Mouse (Mus musculus): ENCODE measurements around the gene Gpatch4.

Gene Gpatch4

GRCm38 (mm10) chr3:88042661-88043421 is at the start of gene Gpatch4:
TSS of gene Gpatch4 (plus strand) at chr3:88043108.
- peak; percentile 72 for DNase-seq (ENCODE audit: low spot score)

- DNase-seq (ENCODE audit: low spot score): peak; percentile 53
Measured at GRCm38 (mm10) chr3:87993436-87993835, 49.5 kb upstream of the Gpatch4 start.

DNA sequence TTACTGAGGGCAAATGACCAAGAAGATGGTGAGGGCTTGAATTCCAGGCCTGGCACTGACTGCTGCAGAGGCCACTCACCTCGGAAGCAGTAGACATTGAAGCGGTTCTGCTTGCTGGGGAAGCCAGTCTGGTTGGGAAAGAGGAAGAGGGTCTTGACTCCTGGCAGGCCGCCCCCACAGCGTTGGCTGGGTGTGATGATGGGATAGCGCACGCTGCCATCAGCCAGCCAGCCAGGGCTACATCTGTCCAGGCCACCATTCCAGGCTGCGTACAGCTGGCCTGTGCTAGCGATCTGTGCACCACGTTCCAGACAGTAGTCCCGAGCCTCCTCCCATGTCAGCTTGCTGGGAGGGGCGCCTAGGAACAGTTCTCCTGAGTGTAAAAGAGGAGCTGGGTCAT is 47.6 kb upstream of the Gpatch4 start:
- no peak for DNase-seq (ENCODE audit: low spot score)

GRCm38 (mm10) chr3:87996401-87996800 is 46.5 kb upstream of the Gpatch4 start:
- no peak for DNase-seq (ENCODE audit: low spot score)

GRCm38 (mm10) chr3:87996971-87997614 is 45.8 kb upstream of the Gpatch4 start:
- DNase-seq (ENCODE audit: low spot score): peak; percentile 57

DNA sequence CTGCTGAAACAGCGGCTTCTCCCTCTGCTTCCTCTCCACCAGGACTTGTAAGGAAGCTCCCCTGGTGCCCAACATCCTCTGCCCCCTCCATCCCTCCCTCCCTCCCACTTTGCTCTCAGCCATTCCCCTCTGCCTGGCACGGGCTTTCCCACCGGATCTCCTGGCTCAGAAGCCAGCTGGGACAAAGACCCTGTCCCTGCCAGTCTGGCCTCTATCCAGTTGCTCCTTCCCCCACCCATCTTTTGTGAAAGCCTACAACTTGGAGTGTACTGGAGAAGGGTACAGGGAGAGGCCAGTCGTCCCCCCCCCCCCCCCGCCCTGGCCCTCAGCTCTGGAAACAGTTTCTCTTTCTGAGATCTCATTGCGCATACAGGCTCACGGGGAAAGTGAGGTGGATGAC is 44.2 kb upstream of the Gpatch4 start:
- DNase-seq (ENCODE audit: low spot score): no peak

- no peak for DNase-seq (ENCODE audit: low spot score)
Measured at GRCm38 (mm10) chr3:87999243-87999895, 43.5 kb upstream of the Gpatch4 start.

DNA sequence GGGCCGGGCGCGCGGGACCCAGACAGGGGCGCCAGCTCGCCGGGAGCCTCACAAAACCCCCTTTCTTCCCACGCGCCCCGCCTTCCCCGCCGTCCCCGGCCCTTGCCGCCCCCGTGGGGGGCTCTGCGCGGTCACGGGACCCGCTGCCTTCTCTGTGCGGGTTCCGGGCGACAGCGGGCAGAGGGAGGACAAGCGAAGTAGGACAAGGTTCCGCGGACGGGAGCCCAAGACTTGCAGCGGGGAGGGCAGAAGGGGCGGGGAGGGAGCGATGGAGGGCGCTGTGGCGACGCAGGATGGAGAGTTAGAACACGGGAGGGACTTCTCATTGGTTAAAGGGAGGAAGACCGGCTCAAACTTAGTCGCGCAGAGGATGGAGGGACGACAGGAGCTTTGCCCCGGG is 42.7 kb upstream of the Gpatch4 start, which contains the start of gene Bcan:
Bcan (minus strand) TSS at position 50 of the 400 bp plus-strand sequence.
- peak; percentile 40 for DNase-seq (ENCODE audit: low spot score)

- DNase-seq (ENCODE audit: low spot score): peak; percentile 53
Measured at GRCm38 (mm10) chr3:88000816-88001595, 41.9 kb upstream of the Gpatch4 start.

DNA sequence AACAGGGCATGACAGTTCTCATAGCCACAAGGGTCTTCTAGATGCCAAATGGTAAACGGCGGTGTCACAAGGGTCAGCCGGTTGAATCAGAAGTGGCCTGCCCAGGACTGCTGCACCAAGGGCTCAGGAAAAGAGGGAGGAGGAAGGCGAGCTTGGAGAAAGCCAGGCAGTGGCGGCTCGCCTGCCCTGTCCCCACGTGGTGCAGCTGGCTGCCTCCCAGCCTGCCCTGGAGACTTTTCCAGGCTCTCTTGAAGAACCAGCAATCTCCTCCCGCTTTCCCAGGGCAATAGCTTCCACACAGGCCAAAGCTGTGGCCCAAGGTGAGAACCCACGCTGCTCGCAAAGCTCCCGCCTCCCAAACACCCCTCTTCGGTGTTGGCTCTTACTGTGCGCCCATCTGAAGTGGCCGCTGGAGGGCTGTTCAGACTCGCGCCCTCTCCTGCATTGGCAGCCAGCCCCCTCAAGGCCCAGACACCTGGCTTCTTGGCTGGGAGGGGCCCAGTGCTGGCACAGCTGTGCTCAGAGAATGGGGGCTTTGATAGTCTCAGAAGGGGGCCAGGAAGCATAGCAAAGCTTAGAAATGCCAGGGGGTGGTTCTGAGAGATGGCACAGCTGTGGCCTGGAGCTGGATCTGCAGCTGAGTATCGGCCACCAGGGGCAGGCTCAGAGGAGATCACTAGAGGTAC is 40.5 kb upstream of the Gpatch4 start:
- DNase-seq (ENCODE audit: low spot score): peak; percentile 43

GRCm38 (mm10) chr3:88005822-88006786 is 36.8 kb upstream of the Gpatch4 start:
- DNase-seq (ENCODE audit: low spot score): no peak

DNA sequence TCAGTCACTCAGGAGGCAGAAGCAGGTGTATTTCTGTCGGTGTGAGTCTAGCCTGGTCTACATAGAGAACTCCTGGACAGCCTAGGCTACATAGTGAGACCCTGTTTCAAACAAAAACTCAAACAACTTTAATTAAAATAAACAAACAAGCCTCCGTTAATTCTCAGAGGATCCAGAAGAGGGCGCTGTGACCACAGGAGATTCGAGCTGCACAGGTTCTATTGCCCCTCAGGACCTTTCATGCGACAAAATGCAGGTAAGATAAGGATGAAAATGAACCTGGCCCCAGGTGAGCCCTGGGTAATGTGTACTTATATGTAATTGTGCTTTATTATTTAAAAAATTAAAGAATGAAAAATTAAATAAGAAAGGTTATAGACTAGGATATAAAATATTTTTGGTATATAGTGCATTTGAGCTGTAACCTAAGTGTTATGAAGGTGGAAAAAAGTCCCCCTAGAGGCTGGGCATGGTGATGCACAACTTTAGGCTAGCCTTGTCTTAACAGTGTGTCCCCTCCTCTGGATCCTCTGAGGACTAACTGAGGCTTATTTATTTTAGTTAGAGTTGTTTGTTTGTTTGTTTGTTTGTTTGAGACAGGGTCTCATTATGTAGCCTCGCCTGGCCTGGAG is 32.2 kb upstream of the Gpatch4 start:
- no peak for DNase-seq (ENCODE audit: low spot score)

- DNase-seq (ENCODE audit: low spot score): peak; percentile 92
Measured at GRCm38 (mm10) chr3:88022322-88023191, 20.4 kb upstream of the Gpatch4 start.

DNA sequence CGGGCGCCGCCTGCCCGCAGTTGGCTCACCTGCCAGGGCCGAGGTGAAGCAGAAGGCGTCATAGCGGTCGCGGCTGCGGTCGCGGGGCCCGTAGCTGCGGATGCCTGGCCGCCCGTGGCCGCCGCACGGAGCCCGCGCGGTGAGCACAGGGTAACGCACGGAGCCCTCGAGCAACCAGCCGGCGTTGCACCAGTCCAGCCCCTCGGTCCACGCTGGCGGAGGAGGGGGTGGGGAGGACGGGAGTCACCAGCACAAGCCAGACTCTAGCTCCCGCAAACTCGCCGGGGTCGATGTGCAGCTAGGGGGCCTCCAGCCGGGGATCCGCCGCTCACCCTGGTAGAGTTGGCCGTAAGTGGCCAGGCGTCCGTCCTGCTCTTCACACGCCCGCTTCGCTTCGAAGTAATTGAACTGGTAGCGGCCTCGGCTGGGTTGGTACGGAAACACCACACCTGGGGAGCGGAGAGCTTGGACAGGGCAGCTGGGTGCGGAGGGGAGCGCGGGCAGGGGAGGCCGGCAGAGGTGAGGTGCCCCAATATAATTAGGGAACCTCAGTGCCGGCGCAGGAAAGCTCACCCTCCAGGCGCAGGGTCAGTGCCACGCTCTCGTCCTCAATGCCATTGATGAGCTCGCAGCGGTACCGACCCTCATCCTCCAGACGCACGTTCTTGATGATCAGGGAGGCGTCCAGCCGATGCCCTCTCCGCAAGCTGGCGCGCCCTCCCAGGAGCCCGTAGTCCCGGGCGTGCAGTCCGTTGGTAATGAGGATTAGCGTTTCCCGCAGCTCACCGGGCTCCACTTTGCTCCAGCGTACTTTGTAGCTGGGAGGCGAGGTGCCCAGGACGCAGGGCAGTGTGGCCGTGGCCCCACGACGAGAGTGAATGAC is 19.5 kb upstream of the Gpatch4 start:
- DNase-seq (ENCODE audit: low spot score): peak; percentile 9

DNA sequence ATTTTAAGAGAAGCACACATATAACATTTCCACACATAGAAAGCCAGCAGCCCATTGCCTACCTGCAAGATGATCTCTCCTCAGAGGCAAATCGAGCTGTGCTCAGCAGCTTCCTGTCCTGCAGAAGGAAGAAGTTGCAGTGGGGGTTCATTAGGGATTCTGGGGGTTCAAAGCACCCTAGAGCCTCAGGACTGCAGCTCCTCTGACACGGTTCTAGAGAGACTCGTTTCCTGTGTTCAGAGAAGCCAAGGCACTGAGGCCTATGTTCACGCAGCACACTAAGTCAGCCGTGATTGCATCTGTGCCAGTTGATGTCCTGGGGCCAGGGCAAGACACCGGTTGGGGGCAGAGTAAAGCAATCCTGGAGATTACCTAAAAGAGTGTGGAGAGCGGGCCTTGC is 16.1 kb upstream of the Gpatch4 start:
- DNase-seq (ENCODE audit: low spot score): no peak

DNA sequence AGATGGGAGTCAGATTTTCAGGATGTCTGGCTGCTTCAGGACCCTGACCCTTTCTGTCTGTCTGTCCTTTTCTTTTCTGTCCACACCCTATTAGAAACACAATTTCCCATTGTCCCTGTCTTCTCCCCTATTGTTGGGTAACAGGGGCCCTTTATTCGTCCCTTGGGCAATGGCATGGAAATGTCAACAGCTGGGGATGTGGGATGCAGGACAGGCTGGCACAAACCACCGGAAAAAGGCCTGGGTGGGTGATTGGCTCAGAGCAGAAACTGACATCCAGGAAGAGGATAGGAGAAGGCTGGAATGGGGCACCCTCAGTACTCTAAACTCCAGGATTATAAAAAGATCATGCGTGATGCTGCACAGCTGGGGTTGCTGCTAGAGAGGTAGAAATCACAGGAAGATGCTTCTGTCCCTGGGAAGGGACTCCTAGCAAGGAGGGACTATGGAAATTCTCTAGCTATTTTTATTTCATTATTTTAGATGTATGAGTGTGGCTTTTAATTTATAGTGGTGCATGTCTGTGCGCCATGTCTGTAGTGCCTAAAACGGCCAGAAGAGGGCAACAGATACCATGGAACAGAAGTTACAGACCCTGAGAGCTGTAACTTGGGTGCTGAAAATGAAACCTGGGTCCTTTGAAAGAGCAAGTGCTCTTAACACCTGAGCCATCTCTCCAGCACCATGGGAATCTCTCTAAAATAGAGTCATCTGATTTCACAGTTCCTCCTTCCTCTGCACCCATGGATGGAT is 15.3 kb upstream of the Gpatch4 start, which contains the start of gene Hapln2:
Hapln2 (minus strand) TSS at position 150 of the 753 bp plus-strand sequence.
- no peak for DNase-seq (ENCODE audit: low spot score)

Measured in ovary, postnatal 36 days (tissue).